Mouse (Mus musculus): ENCODE measurements around the gene Pafah1b1. TPM values are rescaled to one million over a fixed set of nuclear protein-coding genes. Genes with fewer than 3 reads are reported as not detected.

The Pafah1b1 gene
- total and polyA plus RNA-seq, 2 experiments: 8.1 to 40.6 TPM

DNA sequence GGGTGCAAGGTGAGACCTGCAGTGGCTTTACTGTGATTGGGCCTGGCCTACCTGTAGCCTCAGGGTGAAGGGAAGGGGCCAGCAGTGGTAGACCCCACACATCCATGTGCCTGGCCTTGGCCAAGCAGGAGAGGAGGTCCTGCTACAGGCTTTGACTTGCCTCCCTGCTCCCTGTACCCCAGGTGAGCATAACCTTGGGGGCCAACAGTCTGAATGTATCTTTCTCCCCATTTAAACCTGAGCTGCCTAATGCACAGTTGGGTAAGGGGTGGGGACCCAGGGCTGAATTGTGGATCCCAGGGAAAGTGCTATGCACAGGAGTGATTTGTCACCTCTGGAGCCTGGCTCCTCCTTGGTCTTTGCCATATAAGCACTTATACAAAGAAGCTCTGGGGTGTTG is 54.3 kb downstream of the Pafah1b1 start:
- Histone ChIP-seq H3K27me3 (ENCODE audit: control insufficient read depth, insufficient read depth, low read length) (no peaks in the 10 kb centered on the region), H3K4me3 (ENCODE audit: insufficient read depth, low read depth, low read length) (no peak overlapping the region), H3K79me2 (ENCODE audit: control insufficient read depth, insufficient read depth, low read length) (no peaks in the 10 kb centered on the region), H3K36me3 (ENCODE audit: control insufficient read depth, insufficient read depth, low read length) (peaks cover 27% of the 10 kb centered on the region), H3K27ac (replicated peaks; ENCODE audit: insufficient read depth, low read depth, low read length) (no peak overlapping the region), H3K4me1 (ENCODE audit: control insufficient read depth, insufficient read depth, low read length) (no peaks in the 10 kb centered on the region), H3K9ac (ENCODE audit: low read depth, low read length) (no peak overlapping the region)
- no peak for DNase-seq (ENCODE audit: extremely low read depth, low read depth, low spot score)
- TF ChIP-seq CTCF (IDR thresholded peaks at IDR 0.05; ENCODE audit: low read depth, low read length): no peak
- TF ChIP-seq POLR2A (IDR thresholded peaks at IDR 0.05; ENCODE audit: extremely low read depth, insufficient read depth, low read length): no peak

DNA sequence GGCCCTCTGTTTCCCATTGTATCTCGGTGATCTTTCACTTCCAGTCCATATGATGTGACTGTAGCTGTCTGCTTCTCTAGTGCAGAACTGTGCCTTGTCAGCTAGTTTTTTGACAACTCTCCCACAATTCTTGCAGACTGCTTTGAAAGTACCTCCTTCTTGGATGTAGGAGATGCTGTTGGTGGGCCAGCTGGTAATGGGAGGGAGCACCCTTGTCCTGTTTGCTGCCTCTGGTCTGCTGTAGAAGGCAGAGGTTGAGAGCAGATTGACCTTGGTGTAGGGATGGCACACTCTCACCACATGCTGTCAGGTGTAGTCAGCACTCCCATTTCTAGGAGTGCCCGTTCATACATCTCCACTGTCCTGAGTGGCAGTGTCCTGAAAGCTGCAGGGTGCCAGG is 55.5 kb downstream of the Pafah1b1 start:
- H3K9ac ChIP-seq (ENCODE audit: low read depth, low read length): no peak overlapping the region
- H3K79me2 ChIP-seq (ENCODE audit: control insufficient read depth, insufficient read depth, low read length): no peaks in the 10 kb centered on the region
- H3K4me1 ChIP-seq (ENCODE audit: control insufficient read depth, insufficient read depth, low read length): no peaks in the 10 kb centered on the region
- H3K27me3 ChIP-seq (ENCODE audit: control insufficient read depth, insufficient read depth, low read length): no peaks in the 10 kb centered on the region
- 80% methylated on average over 2 of the region's 2 CpGs for WGBS
- H3K27ac ChIP-seq (replicated peaks; ENCODE audit: insufficient read depth, low read depth, low read length): no peak overlapping the region
- no peak for TF ChIP-seq CTCF (IDR thresholded peaks at IDR 0.05; ENCODE audit: low read depth, low read length)
- TF ChIP-seq POLR2A (IDR thresholded peaks at IDR 0.05; ENCODE audit: extremely low read depth, insufficient read depth, low read length): no peak
- no peak for DNase-seq (ENCODE audit: extremely low read depth, low read depth, low spot score)
- H3K4me3 ChIP-seq (ENCODE audit: insufficient read depth, low read depth, low read length): no peak overlapping the region
- H3K36me3 ChIP-seq (ENCODE audit: control insufficient read depth, insufficient read depth, low read length): peaks cover 24% of the 10 kb centered on the region; the same call in 1 of the 2 replicates

DNA sequence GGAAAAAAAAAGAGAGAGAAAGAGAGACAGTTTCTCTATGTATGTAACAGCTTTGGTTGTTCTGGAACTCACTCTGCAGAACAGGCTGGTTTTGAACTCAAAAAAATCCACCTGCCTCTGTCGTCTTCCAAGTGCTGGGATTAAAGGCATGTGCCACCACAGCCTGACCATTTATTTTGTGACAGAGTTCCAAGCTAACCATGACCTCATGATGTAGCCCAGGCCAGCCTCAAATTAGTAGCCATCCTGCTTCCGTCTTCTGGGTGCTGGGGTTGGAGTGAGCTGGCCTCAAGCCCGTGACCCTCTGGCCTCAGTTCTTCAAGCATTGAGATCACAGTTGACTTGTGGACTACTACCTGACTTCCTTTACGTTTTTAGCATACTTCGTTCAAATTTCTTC is 56.0 kb downstream of the Pafah1b1 start:
- Histone ChIP-seq H3K27ac (replicated peaks; ENCODE audit: insufficient read depth, low read depth, low read length) (no peak overlapping the region), H3K4me3 (ENCODE audit: insufficient read depth, low read depth, low read length) (no peak overlapping the region), H3K4me1 (ENCODE audit: control insufficient read depth, insufficient read depth, low read length) (no peaks in the 10 kb centered on the region), H3K27me3 (ENCODE audit: control insufficient read depth, insufficient read depth, low read length) (no peaks in the 10 kb centered on the region), H3K36me3 (ENCODE audit: control insufficient read depth, insufficient read depth, low read length) (peaks cover 29% of the 10 kb centered on the region; the same call in 1 of the 2 replicates), H3K79me2 (ENCODE audit: control insufficient read depth, insufficient read depth, low read length) (no peaks in the 10 kb centered on the region), H3K9ac (ENCODE audit: low read depth, low read length) (no peak overlapping the region)
- TF ChIP-seq POLR2A (IDR thresholded peaks at IDR 0.05; ENCODE audit: extremely low read depth, insufficient read depth, low read length) (no peak), CTCF (IDR thresholded peaks at IDR 0.05; ENCODE audit: low read depth, low read length) (no peak)
- no peak for DNase-seq (ENCODE audit: extremely low read depth, low read depth, low spot score)
- WGBS: 76% methylated on average over 5 of the region's 5 CpGs

DNA sequence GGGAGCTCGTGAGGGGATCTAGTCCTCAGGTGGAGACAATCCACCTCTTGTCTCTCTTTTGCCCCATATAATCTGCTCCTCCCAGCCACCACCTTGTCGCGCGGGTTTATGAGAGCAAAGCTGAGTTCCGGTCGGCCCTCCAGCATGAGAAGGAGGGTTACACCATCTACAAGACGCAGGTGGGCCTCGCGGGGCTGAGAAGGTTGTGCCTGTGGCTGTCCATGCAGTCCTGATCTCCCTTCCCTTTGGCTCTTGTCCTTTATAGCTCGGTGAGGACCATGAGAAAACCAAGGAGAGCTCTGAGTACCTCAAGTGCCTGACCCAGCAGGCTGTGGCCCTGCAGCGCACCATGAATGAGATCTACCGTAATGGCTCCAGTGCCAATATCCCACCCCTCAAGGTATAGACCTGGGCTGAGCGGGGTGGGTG is 56.9 kb downstream of the Pafah1b1 start:
- WGBS: 94% methylated on average over 13 of the region's 13 CpGs
- H3K36me3 ChIP-seq (ENCODE audit: control insufficient read depth, insufficient read depth, low read length): peaks cover 34% of the 10 kb centered on the region; the same call in 1 of the 2 replicates
- no peak for TF ChIP-seq CTCF (IDR thresholded peaks at IDR 0.05; ENCODE audit: low read depth, low read length)
- no peak for DNase-seq (ENCODE audit: extremely low read depth, low read depth, low spot score)
- no peaks in the 10 kb centered on the region for H3K79me2 ChIP-seq (ENCODE audit: control insufficient read depth, insufficient read depth, low read length)
- H3K4me3 ChIP-seq (ENCODE audit: insufficient read depth, low read depth, low read length): no peak overlapping the region
- H3K27me3 ChIP-seq (ENCODE audit: control insufficient read depth, insufficient read depth, low read length): no peaks in the 10 kb centered on the region
- H3K4me1 ChIP-seq (ENCODE audit: control insufficient read depth, insufficient read depth, low read length): no peaks in the 10 kb centered on the region
- H3K9ac ChIP-seq (ENCODE audit: low read depth, low read length): no peak overlapping the region
- H3K27ac ChIP-seq (replicated peaks; ENCODE audit: insufficient read depth, low read depth, low read length): no peak overlapping the region

DNA sequence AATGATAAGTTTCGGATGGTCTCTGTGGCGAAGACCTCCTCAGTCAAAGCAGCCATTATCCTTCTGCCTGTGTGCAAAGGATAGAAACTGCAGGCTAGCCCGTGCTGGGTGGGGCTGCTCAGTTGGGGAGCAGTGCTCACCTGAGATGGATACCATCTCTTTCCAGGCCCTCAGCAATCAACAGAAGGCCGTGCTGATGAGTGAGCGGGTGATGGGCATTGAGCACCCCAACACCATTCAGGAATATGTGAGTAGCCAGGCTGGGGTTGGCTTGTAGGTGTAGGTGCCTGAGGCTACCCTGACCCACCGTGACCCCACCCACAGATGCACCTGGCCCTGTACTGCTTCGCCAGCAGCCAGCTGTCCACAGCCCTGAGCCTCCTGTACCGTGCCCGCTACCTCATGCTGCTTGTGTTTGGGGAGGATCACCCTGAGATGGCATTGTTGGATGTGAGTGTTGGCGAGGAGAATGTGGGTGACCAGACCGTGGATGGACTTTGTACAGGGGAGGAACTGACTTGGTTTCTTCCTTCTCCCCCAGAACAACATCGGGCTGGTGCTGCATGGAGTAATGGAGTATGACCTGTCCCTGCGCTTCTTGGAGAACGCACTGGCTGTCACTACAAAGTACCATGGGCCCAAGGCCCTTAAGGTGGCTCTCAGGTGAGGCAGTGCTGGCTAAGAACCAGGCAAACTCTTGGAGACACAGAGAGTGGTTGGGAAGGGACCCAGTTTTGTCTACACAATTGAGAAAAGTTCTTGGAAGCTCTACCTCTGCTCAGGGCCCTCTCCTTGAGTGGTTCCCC is 57.5 kb downstream of the Pafah1b1 start:
- no peaks in the 10 kb centered on the region for H3K27me3 ChIP-seq (ENCODE audit: control insufficient read depth, insufficient read depth, low read length)
- H3K36me3 ChIP-seq (ENCODE audit: control insufficient read depth, insufficient read depth, low read length): peaks cover 36% of the 10 kb centered on the region; the same call in 1 of the 2 replicates
- no peak for DNase-seq (ENCODE audit: extremely low read depth, low read depth, low spot score)
- no peak overlapping the region for H3K27ac ChIP-seq (replicated peaks; ENCODE audit: insufficient read depth, low read depth, low read length)
- WGBS: 92% methylated on average over 14 of the region's 14 CpGs
- no peak overlapping the region for H3K4me3 ChIP-seq (ENCODE audit: insufficient read depth, low read depth, low read length)
- TF ChIP-seq POLR2A (IDR thresholded peaks at IDR 0.05; ENCODE audit: extremely low read depth, insufficient read depth, low read length): no peak
- H3K4me1 ChIP-seq (ENCODE audit: control insufficient read depth, insufficient read depth, low read length): no peaks in the 10 kb centered on the region
- H3K79me2 ChIP-seq (ENCODE audit: control insufficient read depth, insufficient read depth, low read length): no peaks in the 10 kb centered on the region
- no peak overlapping the region for H3K9ac ChIP-seq (ENCODE audit: low read depth, low read length)

DNA sequence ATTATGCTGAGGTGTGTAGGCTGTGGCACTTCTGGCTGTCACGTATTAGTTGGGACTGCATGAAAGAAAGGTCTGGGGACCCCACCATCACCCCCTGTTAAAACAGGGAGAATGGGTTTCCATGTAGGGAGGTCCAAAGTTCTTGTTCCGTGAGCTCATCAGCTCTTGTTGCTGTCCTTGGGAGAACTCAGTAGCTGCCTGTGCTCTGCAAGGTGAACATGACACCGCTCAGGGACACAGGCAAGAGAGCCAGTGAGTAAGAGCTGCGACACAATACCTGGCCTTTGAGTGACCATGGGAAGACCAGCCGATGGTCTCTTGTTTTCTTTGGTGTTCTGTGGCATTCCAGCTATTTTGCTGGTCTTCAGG is 58.2 kb downstream of the Pafah1b1 start:
- H3K79me2 ChIP-seq (ENCODE audit: control insufficient read depth, insufficient read depth, low read length): no peaks in the 10 kb centered on the region
- peaks cover 39% of the 10 kb centered on the region; the same call in 1 of the 2 replicates for H3K36me3 ChIP-seq (ENCODE audit: control insufficient read depth, insufficient read depth, low read length)
- DNase-seq (ENCODE audit: extremely low read depth, low read depth, low spot score): no peak
- TF ChIP-seq POLR2A (IDR thresholded peaks at IDR 0.05; ENCODE audit: extremely low read depth, insufficient read depth, low read length) (no peak), CTCF (IDR thresholded peaks at IDR 0.05; ENCODE audit: low read depth, low read length) (no peak)
- no peaks in the 10 kb centered on the region for H3K4me1 ChIP-seq (ENCODE audit: control insufficient read depth, insufficient read depth, low read length)
- 89% methylated on average over 5 of the region's 5 CpGs for WGBS
- no peak overlapping the region for H3K4me3 ChIP-seq (ENCODE audit: insufficient read depth, low read depth, low read length)
- no peaks in the 10 kb centered on the region for H3K27me3 ChIP-seq (ENCODE audit: control insufficient read depth, insufficient read depth, low read length)
- H3K27ac ChIP-seq (replicated peaks; ENCODE audit: insufficient read depth, low read depth, low read length): no peak overlapping the region
- H3K9ac ChIP-seq (ENCODE audit: low read depth, low read length): no peak overlapping the region
